Mouse (Mus musculus) Patski (cell line): ENCODE measurements around the gene Gclc. TPM values are rescaled to one million over a fixed set of nuclear protein-coding genes. Genes with fewer than 3 reads are reported as not detected.

ENCODE experiments used
- ATAC-seq: fragments of 100-300 bp; one replicate; pipeline ENCODE4 v1.8.0; 2021
- CTCF ChIA-PET: fragments of 350-600 bp; sonication (Branson Sonifier 250); formaldehyde crosslinking; loops from one replicate; lab custom pipeline; 2022; ENCODE audit warnings: inconsistent platforms; lab: Charles Lee
- POLR2A ChIA-PET: fragments of 350-600 bp; sonication (Branson Sonifier 250); formaldehyde crosslinking; loops from one replicate; lab custom pipeline; 2022; ENCODE audit warnings: antibody characterized with exemption, inconsistent platforms; lab: Charles Lee
- DNase-seq: peaks from one replicate; pipeline ENCODE4 v3.0.0-alpha.2; 2011; ENCODE audit warnings: low read depth, low spot score
- H3K27me3 ChIP-seq: fragments of 371-371 bp; one replicate; pipeline ENCODE4 v1.5.1; 2021
- CTCF ChIP-seq: fragments of 100-300 bp; IDR thresholded peaks from one replicate; pipeline ENCODE4 v1.5.1; 2021
- in situ Hi-C: fragments of 300-500 bp; cut with MboI; formaldehyde crosslinking; loops from 3 replicates; pipeline ENCODE4 v1.11.1; 2018; ENCODE audit warnings: low pct_unique_long_range_greater_than_20kb, mixed read lengths
- polyA plus RNA-seq: library from polyadenylated mRNA; unstranded; gene quantifications from one replicate; pipeline ENCODE4 v1.2.3, GENCODE M21; 2021

Gene Gclc
- polyA plus RNA-seq = 183 TPM

- POLR2A ChIA-PET = interaction anchor here (0.6 kb wide), 1 partner anchor 268 kb away, joined by 3 read pairs; no protein-coding TSS in a partner anchor
- no peak for TF ChIP-seq CTCF
These were observed at the start of gene Gclc for GRCm38 (mm10) chr9:77753853-77754727. TSS of gene Gclc (plus strand) at chr9:77754535.

GRCm38 (mm10) chr9:77706515-77706914, 47.8 kb upstream of the Gclc start:
- in situ Hi-C loops = no loop called here
- DNase-seq = no peak
- CTCF ChIA-PET = no interaction called here
- no peak for TF ChIP-seq CTCF
- H3K27me3 ChIP-seq = no peaks in the 10 kb centered on the region
- POLR2A ChIA-PET = no interaction called here
- no peak for ATAC-seq

More at GRCm38 (mm10) chr9:77753853-77754727, at the start of gene Gclc:
- ATAC-seq (peak; percentile 49), DNase-seq (no peak)
- no peaks in the 10 kb centered on the region for H3K27me3 ChIP-seq
- CTCF ChIA-PET = interaction anchor here (1.1 to 1.9 kb wide), 4 partner anchors 68 to 91 kb away, joined by 3 to 10 read pairs (median 6); no protein-coding TSS in a partner anchor
- in situ Hi-C loops = loop anchor here (10.0 kb wide), 1 partner anchor 89 kb away; no protein-coding TSS in a partner anchor

GRCm38 (mm10) chr9:77707433-77708139, 46.7 kb upstream of the Gclc start:
- ATAC-seq (no peak), DNase-seq (no peak)
- TF ChIP-seq CTCF = no peak
- ChIA-PET POLR2A (interaction anchor here (1.6 kb wide), 1 partner anchor 12 kb away, joined by 3 read pairs; no protein-coding TSS in a partner anchor), CTCF (interaction anchor here (1.4 to 2.7 kb wide), 3 partner anchors 13 to 21 kb away, joined by 3 to 12 read pairs (median 9); no protein-coding TSS in a partner anchor)
- in situ Hi-C loops = no loop called here
- no peaks in the 10 kb centered on the region for H3K27me3 ChIP-seq

- no peak for TF ChIP-seq CTCF
- CTCF ChIA-PET = interaction anchor here (1.4 to 2.7 kb wide), 3 partner anchors 15 to 23 kb away, joined by 3 to 12 read pairs (median 9); no protein-coding TSS in a partner anchor
- no peaks in the 10 kb centered on the region for H3K27me3 ChIP-seq
- POLR2A ChIA-PET = no interaction called here
- DNase-seq (no peak), ATAC-seq (no peak)
- in situ Hi-C loops = no loop called here
These were observed 45.4 kb upstream of the Gclc start for GRCm38 (mm10) chr9:77708950-77709349.

GRCm38 (mm10) chr9:77711021-77711569, 43.2 kb upstream of the Gclc start:
- TF ChIP-seq CTCF = no peak
- DNase-seq = no peak
- in situ Hi-C loops = no loop called here
- CTCF ChIA-PET = interaction anchor here (1.2 kb wide), 1 partner anchor 11 kb away, joined by 5 read pairs; no protein-coding TSS in a partner anchor
- H3K27me3 ChIP-seq = no peaks in the 10 kb centered on the region
- no peak for ATAC-seq
- POLR2A ChIA-PET = no interaction called here

GRCm38 (mm10) chr9:77712816-77713215, 41.5 kb upstream of the Gclc start:
- no peak for TF ChIP-seq CTCF
- POLR2A ChIA-PET = no interaction called here
- ATAC-seq (no peak), DNase-seq (no peak)
- CTCF ChIA-PET = no interaction called here
- in situ Hi-C loops = no loop called here
- H3K27me3 ChIP-seq = no peaks in the 10 kb centered on the region

- DNase-seq = no peak
- H3K27me3 ChIP-seq = no peaks in the 10 kb centered on the region
- ChIA-PET POLR2A (no interaction called here), CTCF (no interaction called here)
- TF ChIP-seq CTCF = no peak
- in situ Hi-C loops = no loop called here
- no peak for ATAC-seq
These were observed 41.0 kb upstream of the Gclc start for GRCm38 (mm10) chr9:77713301-77713700.

GRCm38 (mm10) chr9:77715262-77715661, 39.1 kb upstream of the Gclc start:
- TF ChIP-seq CTCF = no peak
- peak; percentile 54 for DNase-seq
- POLR2A ChIA-PET = no interaction called here
- ATAC-seq = peak; percentile 69
- in situ Hi-C loops = no loop called here
- H3K27me3 ChIP-seq = no peaks in the 10 kb centered on the region
- CTCF ChIA-PET = interaction anchor here (0.7 to 1.6 kb wide), 3 partner anchors 15 to 29 kb away, joined by 3 read pairs; no protein-coding TSS in a partner anchor

GRCm38 (mm10) chr9:77716009-77716408, 38.3 kb upstream of the Gclc start:
- DNase-seq (no peak), ATAC-seq (no peak)
- ChIA-PET CTCF (interaction anchor here (0.7 to 1.6 kb wide), 3 partner anchors 16 to 30 kb away, joined by 3 read pairs; no protein-coding TSS in a partner anchor), POLR2A (no interaction called here)
- no peak for TF ChIP-seq CTCF
- no peaks in the 10 kb centered on the region for H3K27me3 ChIP-seq
- in situ Hi-C loops = no loop called here

GRCm38 (mm10) chr9:77717831-77718435, 36.4 kb upstream of the Gclc start:
- in situ Hi-C loops = no loop called here
- ChIA-PET POLR2A (no interaction called here), CTCF (interaction anchor here (1.1 to 1.3 kb wide), 3 partner anchors 18 to 33 kb away, joined by 3 read pairs; no protein-coding TSS in a partner anchor)
- ATAC-seq = no peak
- TF ChIP-seq CTCF = no peak
- no peaks in the 10 kb centered on the region for H3K27me3 ChIP-seq
- no peak for DNase-seq
